Mouse (Mus musculus): Measurements from ENCODE around the gene Atox1.

DNA sequence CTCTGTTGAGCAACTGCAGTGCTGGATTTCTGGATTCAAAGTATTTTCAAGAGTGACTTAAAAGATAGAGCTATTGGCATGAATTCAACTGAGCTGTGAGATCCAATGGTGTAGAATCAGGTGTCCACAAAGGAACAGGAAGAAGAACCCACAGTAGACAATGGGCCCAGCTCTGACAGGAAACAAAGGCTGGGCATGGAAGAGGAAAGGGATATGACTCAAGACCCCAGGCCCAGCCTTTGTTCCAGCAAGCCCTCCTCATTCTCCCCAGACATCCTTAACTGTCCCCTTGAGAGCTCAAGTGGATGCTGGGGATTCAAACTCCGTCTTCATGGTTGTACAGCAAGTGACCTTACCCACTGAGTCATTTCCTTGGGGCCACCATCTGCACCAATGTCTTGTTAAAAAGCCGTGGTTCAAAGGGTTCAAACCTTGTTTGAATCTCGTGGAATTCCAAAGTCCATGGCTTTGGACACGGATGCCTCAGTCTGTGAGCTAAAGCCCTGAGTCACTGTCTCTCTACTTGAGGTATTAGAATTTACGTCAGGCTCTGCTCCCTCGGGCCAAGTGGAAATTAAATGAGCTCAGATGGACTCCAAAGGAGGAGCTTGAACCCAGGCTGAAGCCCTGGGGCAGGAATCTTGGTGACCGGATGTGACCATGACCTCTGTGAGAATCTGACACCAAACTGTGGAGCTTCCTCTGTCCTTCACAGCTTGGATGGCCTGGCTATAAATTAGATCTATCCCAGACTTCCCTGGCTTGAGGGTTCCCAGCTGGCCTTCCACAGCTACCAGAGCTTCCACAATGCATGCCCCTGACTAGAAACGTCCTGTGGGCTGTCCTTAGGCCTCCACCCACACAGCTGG is 55.2 kb downstream of the Atox1 start:
- TF ChIP-seq CTCF (IDR thresholded peaks at IDR 0.05; ENCODE audit: extremely low read depth, insufficient read depth, insufficient read length, insufficient replicate concordance) (no peak), POLR2A (IDR thresholded peaks at IDR 0.05; ENCODE audit: low read depth, low read length) (no peak)

All from spleen, adult 2 months (tissue).